Mouse (Mus musculus) CD4-positive helper T cell, adult 2 months (primary cell): ENCODE measurements around the gene Eri2.

Experiments used
- DNase-seq: peaks from one replicate; pipeline ENCODE4 v3.0.0-alpha.2; 2012; ENCODE audit warnings: low read depth, missing footprints, low spot score

The Eri2 gene

GRCm38 (mm10) chr7:119793586-119794250 is at the start of gene Eri2, which contains the start of gene Rexo5:
Gene Eri2 (minus strand): TSS chr7:119794058.
Gene Rexo5 (plus strand): TSS chr7:119794006.
- peak; percentile 89 for DNase-seq

GRCm38 (mm10) chr7:119841820-119842449 is 48.1 kb upstream of the Eri2 start:
- peak; percentile 24 for DNase-seq

- peak; percentile 88 for DNase-seq
These were observed 42.3 kb upstream of the Eri2 start for GRCm38 (mm10) chr7:119835996-119836777.

GRCm38 (mm10) chr7:119835371-119835770 is 41.5 kb upstream of the Eri2 start:
- DNase-seq: peak; percentile 25

GRCm38 (mm10) chr7:119808723-119809122 is 14.9 kb upstream of the Eri2 start:
- no peak for DNase-seq

- no peak for DNase-seq
These were observed 13.5 kb upstream of the Eri2 start for GRCm38 (mm10) chr7:119807396-119807795.

GRCm38 (mm10) chr7:119800991-119801390 is 7.1 kb upstream of the Eri2 start:
- peak; percentile 42 for DNase-seq

GRCm38 (mm10) chr7:119800488-119800887 is 6.6 kb upstream of the Eri2 start:
- DNase-seq: peak; percentile 39

- DNase-seq: no peak
These were observed 1.5 kb upstream of the Eri2 start for GRCm38 (mm10) chr7:119795311-119795710.

GRCm38 (mm10) chr7:119794251-119794638 is 387 bp upstream of the Eri2 start:
- no peak for DNase-seq

- DNase-seq: no peak
These were observed 4.8 kb downstream of the Eri2 start for GRCm38 (mm10) chr7:119789024-119789423.

GRCm38 (mm10) chr7:119784908-119785307 is 8.9 kb downstream of the Eri2 start:
- no peak for DNase-seq

GRCm38 (mm10) chr7:119783453-119783852 is 10.4 kb downstream of the Eri2 start:
- no peak for DNase-seq

- no peak for DNase-seq
These were observed 24.0 kb downstream of the Eri2 start for GRCm38 (mm10) chr7:119769895-119770294.

GRCm38 (mm10) chr7:119766996-119767395 is 26.9 kb downstream of the Eri2 start:
- no peak for DNase-seq

- DNase-seq: no peak
These were observed 29.5 kb downstream of the Eri2 start for GRCm38 (mm10) chr7:119764377-119764776.

- no peak for DNase-seq
These were observed 31.6 kb downstream of the Eri2 start for GRCm38 (mm10) chr7:119762166-119762697.

- DNase-seq: no peak
These were observed 33.3 kb downstream of the Eri2 start, which contains the start of gene Acsm3 for GRCm38 (mm10) chr7:119760527-119760951. Gene Acsm3 (plus strand): TSS chr7:119760923.

- no peak for DNase-seq
These were observed 40.2 kb downstream of the Eri2 start for GRCm38 (mm10) chr7:119753696-119754095.

GRCm38 (mm10) chr7:119749942-119750341 is 43.9 kb downstream of the Eri2 start:
- DNase-seq: no peak

- no peak for DNase-seq
These were observed 45.1 kb downstream of the Eri2 start for GRCm38 (mm10) chr7:119748761-119749160.

GRCm38 (mm10) chr7:119745869-119746268 is 48.0 kb downstream of the Eri2 start:
- DNase-seq: no peak
